Mouse (Mus musculus): ENCODE measurements around the gene Rabgef1.
A peak's percentile ranks its signal among the peaks of the same experiment; 100 is the strongest.
"Not testable (repeated sequence)": the region's sequence is repeated elsewhere in the genome, so short reads cannot be mapped to it uniquely, and the experiment has no call there.

Rabgef1 gene

DNA sequence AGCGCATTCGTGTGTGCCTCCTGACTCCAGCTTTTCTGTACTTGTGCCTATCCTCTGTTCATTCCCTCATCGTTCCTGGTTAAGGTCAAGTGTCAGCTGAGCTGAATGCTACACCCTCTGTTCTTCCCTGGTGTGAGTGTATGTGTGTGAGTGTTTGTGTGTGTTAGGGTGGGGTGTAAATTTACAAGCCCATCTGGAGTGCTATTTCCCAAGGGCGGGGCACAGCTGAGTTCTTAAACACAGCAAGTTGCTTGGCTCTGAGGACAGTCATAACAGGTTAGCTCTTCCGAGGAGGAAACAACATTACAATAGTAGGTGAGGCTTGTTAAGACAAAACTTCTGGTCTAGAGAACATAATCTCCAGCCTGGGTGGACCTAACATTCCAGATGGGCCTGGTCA lies 46.7 kb downstream of the Rabgef1 start:
- no peak for DNase-seq

- peak in 1 of 2 experiments; percentile 11 for DNase-seq
Observed at GRCm38 (mm10) chr5:130221316-130221715, 49.7 kb downstream of the Rabgef1 start.

- no peak for DNase-seq
Observed at GRCm38 (mm10) chr5:130221760-130222145, 50.2 kb downstream of the Rabgef1 start.

GRCm38 (mm10) chr5:130222146-130223004 lies 50.8 kb downstream of the Rabgef1 start:
- DNase-seq = peak; percentile 90 to 94

- no peak for DNase-seq
Observed at GRCm38 (mm10) chr5:130226790-130227189, 55.2 kb downstream of the Rabgef1 start.

DNA sequence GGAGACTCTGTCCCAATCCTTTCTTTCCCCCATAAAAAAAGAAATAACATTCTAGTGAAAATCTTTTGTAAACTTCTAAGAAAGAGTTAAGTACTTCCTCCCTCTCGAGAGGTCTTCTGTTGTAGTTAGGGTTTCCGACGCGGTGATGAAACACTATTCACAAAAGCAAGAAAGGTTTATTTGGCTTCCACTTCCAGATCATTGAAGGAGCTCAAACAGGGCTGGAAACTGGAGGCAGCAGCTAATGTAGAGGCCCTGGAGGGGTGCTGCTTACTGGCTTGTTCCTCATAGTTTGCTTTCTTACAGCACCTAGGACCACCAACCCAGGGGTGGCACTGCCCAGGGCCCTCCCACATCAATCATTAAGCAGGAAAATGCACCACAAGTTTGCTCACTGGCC lies 56.5 kb downstream of the Rabgef1 start:
- DNase-seq = no peak

DNA sequence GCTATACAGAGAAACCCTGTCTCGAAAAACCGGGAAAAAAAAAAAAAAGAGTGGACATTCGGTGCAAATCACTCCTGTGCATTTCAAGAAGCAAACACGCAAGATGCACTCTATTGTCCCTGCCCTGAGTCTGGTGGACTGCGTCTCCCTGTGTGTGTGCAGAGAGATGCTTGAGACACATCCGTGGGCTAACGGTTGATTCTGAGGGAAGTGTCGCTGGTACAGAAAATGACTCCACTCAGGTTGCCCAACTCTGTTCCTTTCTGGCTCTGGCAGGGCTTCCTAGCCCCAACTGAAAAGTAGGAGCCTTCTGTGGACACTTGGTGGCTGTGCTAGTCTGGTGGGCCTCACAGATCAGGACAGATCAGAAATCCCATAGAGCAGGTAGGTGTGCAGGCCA lies 64.7 kb downstream of the Rabgef1 start:
- DNase-seq = no peak

DNA sequence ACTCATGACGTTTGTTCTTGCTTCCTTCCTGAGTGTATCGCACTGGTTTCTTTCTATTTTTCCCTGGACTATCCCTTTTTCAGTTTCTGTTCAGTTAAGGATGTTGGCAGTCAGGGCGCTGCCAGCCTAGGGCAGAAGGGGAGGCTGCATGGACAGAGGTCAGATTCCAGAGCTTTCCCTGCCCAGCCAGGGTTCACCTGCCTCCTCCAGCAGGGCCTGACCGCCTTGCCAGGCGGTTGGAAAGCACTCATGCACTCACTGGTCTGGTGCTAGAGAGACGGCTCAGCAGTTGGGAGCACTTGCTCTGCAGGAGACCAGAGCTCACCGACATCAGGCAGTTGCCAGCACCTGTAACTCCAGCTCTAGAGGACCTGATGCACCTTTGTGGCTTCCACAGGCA lies 67.6 kb downstream of the Rabgef1 start:
- DNase-seq = peak; percentile 72 to 90

- DNase-seq = no peak
Observed at GRCm38 (mm10) chr5:130239856-130240255, 68.3 kb downstream of the Rabgef1 start.

DNA sequence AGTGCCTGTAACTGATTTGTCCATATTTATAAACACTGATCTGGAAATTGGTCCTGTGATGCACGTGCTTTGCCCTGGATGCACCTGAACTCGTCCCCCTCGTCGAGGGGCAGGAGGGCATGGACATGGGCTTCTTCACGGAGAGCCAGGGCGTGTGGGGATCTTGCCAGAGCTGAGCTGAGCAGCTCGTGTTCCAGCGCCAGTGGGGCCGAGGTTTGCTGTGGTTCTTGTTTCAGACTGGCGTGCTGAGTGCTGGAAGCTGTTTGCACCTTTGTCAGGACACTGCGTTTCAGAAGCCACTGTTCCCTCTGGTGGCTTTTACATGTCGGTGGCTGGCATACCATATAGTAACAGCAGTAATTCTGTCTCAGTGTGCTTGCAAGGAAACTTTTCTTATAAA lies 69.8 kb downstream of the Rabgef1 start:
- no peak for DNase-seq

DNA sequence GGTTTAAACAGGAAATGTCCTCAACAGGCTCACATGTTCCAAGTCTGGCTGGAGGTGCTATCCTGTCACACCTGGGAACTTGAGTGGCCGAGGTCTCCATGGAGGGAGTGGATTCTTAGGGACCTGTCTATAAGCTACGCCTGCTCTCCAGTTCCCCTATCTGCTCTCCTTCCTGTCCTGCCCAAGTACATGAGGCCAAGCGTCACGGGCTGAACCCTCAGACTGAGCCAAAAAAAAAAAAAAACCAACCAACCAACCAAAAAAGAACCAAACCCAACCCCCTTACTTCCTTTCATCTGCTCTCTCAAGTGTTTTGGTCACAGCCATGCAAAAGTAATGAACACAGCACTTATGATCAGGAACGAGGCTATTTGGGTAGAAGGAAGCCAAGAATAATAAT lies 76.2 kb downstream of the Rabgef1 start:
- no peak for DNase-seq

- DNase-seq = peak in 1 of 2 experiments; percentile 43
Observed at GRCm38 (mm10) chr5:130254164-130255016, 82.8 kb downstream of the Rabgef1 start.

DNA sequence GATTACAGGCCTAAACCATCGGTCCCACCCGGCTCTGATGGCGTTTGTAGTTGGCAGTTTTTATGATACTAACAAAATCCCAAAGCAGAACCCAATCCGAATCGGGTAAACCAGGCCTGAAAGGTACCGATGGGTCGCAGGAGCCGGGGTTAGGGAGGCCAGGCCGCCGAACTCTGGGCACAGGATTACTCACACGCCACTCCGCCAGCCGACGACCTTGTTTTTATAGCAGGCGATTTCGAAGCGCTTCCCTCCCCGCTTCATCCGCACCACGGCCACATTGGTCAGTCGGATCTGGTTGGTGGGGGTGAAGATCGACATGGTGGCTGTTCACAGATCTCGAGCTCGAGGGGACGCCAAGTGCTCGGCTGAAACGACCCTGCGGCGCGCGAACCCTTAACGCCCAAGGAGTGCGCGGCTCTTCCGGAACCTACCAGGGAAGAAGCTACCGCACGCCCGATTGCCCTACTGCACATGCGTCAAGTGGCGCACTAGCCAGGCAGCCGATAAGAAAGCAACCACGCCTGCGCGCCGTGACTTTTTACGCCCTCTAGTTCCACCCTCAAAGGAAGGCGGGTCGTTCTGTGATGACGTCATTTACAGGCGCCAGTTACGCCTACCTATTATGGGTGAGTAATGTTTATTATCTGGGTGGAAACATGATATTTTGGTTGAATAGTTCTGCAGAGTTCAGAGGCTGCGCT lies 83.6 kb downstream of the Rabgef1 start, which contains the start of the genes Sbds and Tyw1:
Gene Sbds (minus strand): TSS at position 514 of the 704 bp plus-strand sequence.
Gene Tyw1 (plus strand): TSS at position 603 of the 704 bp plus-strand sequence.
- DNase-seq = peak; percentile 99

GRCm38 (mm10) chr5:130255799-130256525 lies 84.4 kb downstream of the Rabgef1 start:
- DNase-seq = not testable (repeated sequence)

GRCm38 (mm10) chr5:130256678-130257271 lies 85.2 kb downstream of the Rabgef1 start:
- DNase-seq = peak; percentile 98

DNA sequence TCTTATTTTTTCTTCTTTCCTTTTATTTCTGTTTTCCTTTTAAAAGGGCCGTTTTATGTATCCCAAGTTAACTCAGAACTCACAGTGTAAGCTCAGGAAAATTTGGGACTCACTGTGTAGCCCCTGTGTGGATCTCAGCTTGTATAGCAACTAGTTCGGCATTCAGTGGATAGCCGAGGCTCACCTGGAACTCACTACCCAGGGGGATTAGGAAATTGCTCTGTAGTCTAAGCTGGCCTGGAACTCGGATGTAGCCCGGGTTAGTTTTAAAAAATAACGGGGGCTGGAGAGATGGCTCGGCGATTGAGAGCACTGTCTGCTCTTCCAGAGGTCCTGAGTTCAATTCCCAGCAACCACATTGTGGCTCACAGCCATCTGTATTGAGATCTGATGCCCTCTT lies 85.7 kb downstream of the Rabgef1 start:
- DNase-seq = no peak

DNA sequence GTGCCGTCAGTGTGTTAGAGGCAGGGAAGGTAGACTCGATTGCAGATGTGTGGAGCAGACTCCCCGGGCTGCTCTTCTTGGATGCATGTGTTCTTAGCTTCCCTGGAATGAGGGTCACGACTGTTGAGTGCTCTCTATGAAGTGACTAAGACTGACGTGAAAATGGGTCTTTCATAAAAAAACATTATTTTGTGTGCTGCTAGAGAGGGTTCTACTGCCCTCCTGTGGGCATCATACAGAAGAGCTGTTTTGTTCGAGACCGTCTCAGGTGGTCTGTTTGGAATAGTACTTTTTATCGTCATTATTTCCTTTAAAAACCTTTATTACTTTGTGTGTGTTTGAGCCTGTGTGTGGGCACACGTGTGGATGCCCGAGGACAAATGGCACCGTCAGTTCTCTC lies 91.9 kb downstream of the Rabgef1 start:
- no peak for DNase-seq

Measured in kidney, postnatal 25 days (tissue).